Mouse (Mus musculus): ENCODE measurements at regions not wholly inside any gene's neighbourhood (a gene's known extent, or its start where the extent isn't known, plus 50 kb on each side); places are given as distances from the start of the nearest gene placed in this dataset.
"Not testable (repeated sequence)": the region's sequence is repeated elsewhere in the genome, so short reads cannot be mapped to it uniquely, and the experiment has no call there.

GRCm38 (mm10) chr16:71342777-71343176 lies 965.3 kb upstream of the Robo1 start:
- Histone ChIP-seq H3K4me3 (ENCODE audit: low read depth, low read length) (no peak overlapping the region), H3K36me3 (ENCODE audit: control insufficient read depth, insufficient read depth, low read length) (no peaks in the 10 kb centered on the region), H3K4me1 (ENCODE audit: control insufficient read depth, insufficient read depth, low read length) (no peaks in the 10 kb centered on the region), H3K27me3 (replicated peaks; ENCODE audit: control insufficient read depth, insufficient read depth, low read length) (no peaks in the 10 kb centered on the region), H3K9ac (ENCODE audit: low read depth, low read length) (no peak overlapping the region), H3K27ac (replicated peaks; ENCODE audit: low read depth, low read length) (no peak overlapping the region), H3K4me2 (ENCODE audit: low read depth, low read length) (no peak overlapping the region), H3K9me3 (ENCODE audit: control insufficient read depth, low read length) (no peaks in the 10 kb centered on the region)
- DNase-seq (ENCODE audit: low spot score): no peak
- no peak for ATAC-seq (ENCODE audit: low read depth)
- WGBS: 88% methylated on average over 2 of the region's 2 CpGs

- DNase-seq (ENCODE audit: low spot score) (no peak), ATAC-seq (ENCODE audit: low read depth) (no peak)
- Histone ChIP-seq H3K9ac (ENCODE audit: low read depth, low read length) (no peak overlapping the region), H3K9me3 (ENCODE audit: control insufficient read depth, low read length) (no peaks in the 10 kb centered on the region), H3K4me1 (ENCODE audit: control insufficient read depth, insufficient read depth, low read length) (no peaks in the 10 kb centered on the region), H3K27me3 (replicated peaks; ENCODE audit: control insufficient read depth, insufficient read depth, low read length) (no peaks in the 10 kb centered on the region), H3K4me3 (ENCODE audit: low read depth, low read length) (no peak overlapping the region), H3K27ac (replicated peaks; ENCODE audit: low read depth, low read length) (no peak overlapping the region), H3K4me2 (ENCODE audit: low read depth, low read length) (no peak overlapping the region), H3K36me3 (ENCODE audit: control insufficient read depth, insufficient read depth, low read length) (no peaks in the 10 kb centered on the region)
- WGBS: 88% methylated on average over 2 of the region's 2 CpGs
Measured at GRCm38 (mm10) chr16:71344589-71344988, 963.5 kb upstream of the Robo1 start.

- Histone ChIP-seq H3K4me2 (ENCODE audit: low read depth, low read length) (peak overlapping the region; percentile 29), H3K4me1 (ENCODE audit: control insufficient read depth, insufficient read depth, low read length) (no peaks in the 10 kb centered on the region), H3K9ac (ENCODE audit: low read depth, low read length) (no peak overlapping the region), H3K4me3 (ENCODE audit: low read depth, low read length) (no peak overlapping the region), H3K27me3 (replicated peaks; ENCODE audit: control insufficient read depth, insufficient read depth, low read length) (no peaks in the 10 kb centered on the region), H3K36me3 (ENCODE audit: control insufficient read depth, insufficient read depth, low read length) (no peaks in the 10 kb centered on the region), H3K9me3 (ENCODE audit: control insufficient read depth, low read length) (no peaks in the 10 kb centered on the region), H3K27ac (replicated peaks; ENCODE audit: low read depth, low read length) (no peak overlapping the region)
- DNase-seq (ENCODE audit: low spot score) (peak; percentile 75), ATAC-seq (ENCODE audit: low read depth) (peak; percentile 47; the same call in 1 of the 2 replicates)
- 15% methylated on average over 5 of the region's 5 CpGs for WGBS
Measured at GRCm38 (mm10) chr16:71391872-71392271, 916.2 kb upstream of the Robo1 start.

- not testable (repeated sequence) for H3K4me3 ChIP-seq (ENCODE audit: low read depth, low read length); H3K9me3 ChIP-seq (ENCODE audit: control insufficient read depth, low read length); H3K4me2 ChIP-seq (ENCODE audit: low read depth, low read length); ATAC-seq (ENCODE audit: low read depth); H3K4me1 ChIP-seq (ENCODE audit: control insufficient read depth, insufficient read depth, low read length); H3K9ac ChIP-seq (ENCODE audit: low read depth, low read length); H3K27me3 ChIP-seq (replicated peaks; ENCODE audit: control insufficient read depth, insufficient read depth, low read length); H3K27ac ChIP-seq (replicated peaks; ENCODE audit: low read depth, low read length); DNase-seq (ENCODE audit: low spot score); H3K36me3 ChIP-seq (ENCODE audit: control insufficient read depth, insufficient read depth, low read length)
- 85% methylated on average over 3 of the region's 3 CpGs for WGBS
Measured at GRCm38 (mm10) chr16:71434791-71435190, 873.3 kb upstream of the Robo1 start.

All from embryonic facial prominence, embryonic 14.5 days (tissue).